Mouse (Mus musculus) gastrocnemius, adult 2 months (tissue): ENCODE results near the gene Sdc1. TPM values are rescaled to one million over a fixed set of nuclear protein-coding genes. Genes with fewer than 3 reads are reported as not detected.

ENCODE experiments used
- DNase-seq: peaks from one replicate; pipeline ENCODE4 v3.0.0; 2022
- H3K27ac ChIP-seq: fragments of 200-600 bp; 2 replicates; pipeline ENCODE4 v1.8.1; 2022; ENCODE audit warnings: mild to moderate bottlenecking
- H3K4me3 ChIP-seq: fragments of 200-600 bp; 2 replicates; pipeline ENCODE4 v1.8.1; 2022; ENCODE audit warnings: mild to moderate bottlenecking, moderate library complexity
- CTCF ChIP-seq: fragments of 200-600 bp; IDR thresholded peaks from 2 replicates; pipeline ENCODE4 v1.8.1; 2022; ENCODE audit warnings: antibody characterized with exemption, mild to moderate bottlenecking, moderate library complexity
- intact Hi-C: fragments of 180-260 bp; cut with DNase I; formaldehyde crosslinking; loops from one replicate; pipeline ENCODE4 v1.15.1; 2025
- total RNA-seq, 2 experiments: library from RNA; stranded (reverse); gene quantifications; 2 replicates each; pipeline ENCODE4 v1.2.3; 2021

Gene Sdc1
- total RNA-seq, 2 experiments from 2014 or later: 1.9 to 2.7 TPM

- intact Hi-C loops: loop anchor here (5.0 kb wide), 1 partner anchor 115 kb away; no protein-coding TSS in a partner anchor
- TF ChIP-seq CTCF: no peak
- Histone ChIP-seq H3K4me3 (peak overlapping the region; percentile 75), H3K27ac (peak overlapping the region; percentile 70)
- peak; percentile 43 for DNase-seq
Observed at GRCm38 (mm10) chr12:8771844-8772380, 789 bp downstream of the Sdc1 start.

- intact Hi-C loops: loop anchor here (5.0 kb wide), 1 partner anchor 115 kb away; no protein-coding TSS in a partner anchor
- no peak for TF ChIP-seq CTCF
- peak overlapping the region; percentile 70 for H3K27ac ChIP-seq
- H3K4me3 ChIP-seq: peak overlapping the region; percentile 75
- peak; percentile 61 for DNase-seq
Observed at GRCm38 (mm10) chr12:8772451-8773143, 1.5 kb downstream of the Sdc1 start.

DNA sequence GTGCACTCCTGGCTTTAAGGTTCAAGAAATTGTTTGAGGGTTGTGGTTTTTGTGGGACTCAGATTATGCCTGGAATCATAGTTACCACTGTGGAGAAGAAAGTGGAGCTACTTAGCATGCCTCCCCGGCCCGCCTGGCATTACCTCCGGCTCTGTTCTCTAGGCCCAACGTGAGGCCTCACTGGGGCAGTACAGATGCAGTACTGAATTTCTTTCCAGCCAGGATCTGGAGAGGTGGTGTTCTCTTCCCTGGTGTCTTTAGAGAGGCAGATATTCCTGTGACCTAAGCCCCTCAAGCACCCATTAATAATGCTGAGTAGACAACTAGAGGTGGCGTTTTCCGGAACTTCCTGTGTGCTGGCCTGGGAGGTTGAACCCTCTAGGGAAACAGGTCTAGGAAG lies 2.2 kb downstream of the Sdc1 start:
- H3K27ac ChIP-seq: peak overlapping the region; percentile 70
- intact Hi-C loops: loop anchor here (5.0 kb wide), 1 partner anchor 114 kb away; no protein-coding TSS in a partner anchor
- peak overlapping the region; percentile 75 for H3K4me3 ChIP-seq
- no peak for DNase-seq
- TF ChIP-seq CTCF: no peak

DNA sequence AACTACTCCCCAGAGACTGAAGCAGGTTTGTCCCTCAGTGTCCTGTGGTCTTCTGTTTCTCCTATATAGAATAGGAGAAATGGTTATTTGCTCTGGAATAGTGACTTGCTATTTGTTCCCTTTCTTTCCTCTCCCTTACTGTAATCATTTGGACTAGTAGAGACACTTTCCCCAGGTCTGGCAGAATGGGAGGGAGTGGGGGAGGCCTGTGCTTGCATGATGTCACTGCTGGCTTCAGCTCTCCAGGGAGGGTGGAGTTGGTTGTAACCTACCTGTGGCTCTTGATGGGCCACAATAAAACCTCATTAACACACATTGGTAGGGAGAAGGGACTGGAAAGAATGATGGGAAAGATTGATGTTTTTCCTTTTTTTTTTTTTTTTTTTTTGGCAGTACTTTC lies 3.1 kb downstream of the Sdc1 start:
- peak; percentile 13 for DNase-seq
- intact Hi-C loops: loop anchor here (5.0 kb wide), 1 partner anchor 113 kb away; no protein-coding TSS in a partner anchor
- TF ChIP-seq CTCF: no peak
- no peak overlapping the region for H3K4me3 ChIP-seq
- no peak overlapping the region for H3K27ac ChIP-seq

DNA sequence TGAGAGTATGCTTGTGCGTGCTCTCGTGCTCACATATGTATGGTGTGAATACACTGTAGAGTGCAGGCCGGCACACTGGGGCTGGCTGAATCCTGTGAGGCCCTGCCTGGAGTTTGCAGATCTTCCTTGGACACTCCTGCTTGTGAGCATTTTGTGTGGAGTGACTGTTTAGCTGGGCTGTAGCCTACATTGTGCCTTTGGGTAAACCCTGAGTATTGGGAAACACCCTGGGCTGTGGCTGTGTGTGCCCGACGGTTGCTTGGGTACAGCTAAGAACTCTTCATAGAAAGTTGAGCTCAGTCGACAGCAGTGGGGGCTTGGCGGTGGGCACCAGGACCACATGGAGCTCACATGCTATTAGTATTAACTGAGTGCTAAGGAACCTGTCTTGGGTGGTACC lies 5.1 kb downstream of the Sdc1 start:
- Histone ChIP-seq H3K4me3 (no peak overlapping the region), H3K27ac (no peak overlapping the region)
- no peak for TF ChIP-seq CTCF
- DNase-seq: no peak
- intact Hi-C loops: no loop called here

DNA sequence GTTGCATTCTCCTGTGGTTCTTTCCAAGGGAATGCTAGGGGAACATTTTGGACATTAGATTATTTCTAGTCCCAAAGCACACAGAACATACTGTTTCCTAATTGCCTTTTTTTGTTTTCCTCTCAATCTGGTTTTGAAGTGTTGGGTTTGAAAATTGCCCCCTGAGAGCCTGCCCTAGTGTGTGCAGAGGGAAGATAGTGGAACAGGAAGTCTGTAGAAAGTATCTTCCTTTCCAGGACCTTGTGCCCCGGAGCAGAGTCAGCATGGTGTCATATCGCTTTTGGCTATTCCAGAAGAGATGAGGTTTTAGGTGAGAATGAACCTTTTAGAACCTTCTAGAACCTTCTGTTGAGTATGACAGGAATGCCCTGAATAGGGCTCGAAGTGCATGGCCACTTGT lies 5.6 kb downstream of the Sdc1 start:
- DNase-seq: no peak
- TF ChIP-seq CTCF: no peak
- Histone ChIP-seq H3K27ac (no peak overlapping the region), H3K4me3 (no peak overlapping the region)
- intact Hi-C loops: no loop called here

DNA sequence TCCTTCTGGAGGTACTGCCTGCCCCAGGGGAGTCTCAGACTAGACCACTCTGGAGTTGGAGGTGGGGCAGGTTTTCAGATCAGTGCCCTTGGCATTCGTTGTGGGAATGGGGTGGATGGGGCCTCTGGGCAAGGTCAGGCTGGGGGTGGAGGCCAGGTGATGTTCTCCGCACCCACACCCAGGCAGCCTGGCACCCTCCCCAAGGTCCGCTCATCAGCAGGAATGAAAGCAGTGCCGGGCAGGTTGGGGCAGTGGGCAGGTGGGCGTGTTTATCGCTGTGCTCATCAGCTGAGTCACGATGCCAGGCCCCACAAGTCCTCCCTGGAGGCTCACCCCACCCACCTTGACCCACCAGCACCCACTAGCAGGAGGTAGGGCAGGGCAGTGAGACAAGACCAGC lies 7.0 kb downstream of the Sdc1 start:
- no peak overlapping the region for H3K27ac ChIP-seq
- no peak overlapping the region for H3K4me3 ChIP-seq
- DNase-seq: peak; percentile 17
- TF ChIP-seq CTCF: no peak
- intact Hi-C loops: no loop called here

DNA sequence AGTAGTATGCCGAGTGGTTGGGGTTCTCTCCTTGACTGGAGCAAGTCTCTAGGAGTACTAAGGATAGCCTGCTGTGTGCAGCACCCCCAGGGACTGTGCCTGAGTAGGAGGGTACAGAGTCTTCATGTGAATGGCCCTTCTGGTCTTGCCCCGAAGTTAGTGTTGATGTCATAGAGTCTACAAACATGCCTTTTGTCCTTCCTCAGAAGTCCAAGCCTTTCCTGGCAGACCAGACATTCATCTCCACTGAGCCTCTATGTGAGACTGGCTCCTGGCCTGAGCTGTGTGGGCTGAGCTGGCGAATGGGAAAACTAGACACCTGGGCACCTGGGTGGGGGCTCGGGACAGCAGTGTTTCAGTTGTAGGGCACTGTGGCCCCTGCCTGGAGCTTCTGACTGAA lies 8.7 kb downstream of the Sdc1 start:
- no peak overlapping the region for H3K27ac ChIP-seq
- DNase-seq: no peak
- no peak overlapping the region for H3K4me3 ChIP-seq
- intact Hi-C loops: no loop called here
- no peak for TF ChIP-seq CTCF

DNA sequence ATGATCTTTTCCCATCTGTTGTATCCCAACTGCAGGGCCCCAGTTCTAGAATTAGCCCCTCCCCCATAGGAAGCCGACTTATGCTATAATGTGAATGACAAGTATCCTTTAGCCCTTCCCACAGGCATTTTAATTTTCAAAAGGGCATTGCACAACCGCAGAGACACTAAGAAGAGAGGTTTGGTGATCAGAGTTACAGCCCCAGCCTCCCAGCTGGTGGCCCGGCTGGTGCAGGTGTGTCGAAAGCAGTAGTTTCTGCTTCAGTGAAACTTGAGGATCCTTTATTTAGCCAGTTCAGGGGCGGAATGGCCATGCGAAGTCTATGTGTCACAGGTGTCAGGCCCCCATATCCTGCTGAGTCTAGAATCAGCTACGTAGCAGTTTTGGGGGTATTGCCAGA lies 10.0 kb downstream of the Sdc1 start:
- no peak for TF ChIP-seq CTCF
- intact Hi-C loops: no loop called here
- H3K27ac ChIP-seq: no peak overlapping the region
- DNase-seq: no peak
- no peak overlapping the region for H3K4me3 ChIP-seq

GRCm38 (mm10) chr12:8781681-8782378 lies 10.7 kb downstream of the Sdc1 start:
- H3K27ac ChIP-seq: peak overlapping the region; percentile 16; the same call in 1 of the 2 replicates
- intact Hi-C loops: no loop called here
- no peak for TF ChIP-seq CTCF
- peak; percentile 90 for DNase-seq
- H3K4me3 ChIP-seq: no peak overlapping the region

DNA sequence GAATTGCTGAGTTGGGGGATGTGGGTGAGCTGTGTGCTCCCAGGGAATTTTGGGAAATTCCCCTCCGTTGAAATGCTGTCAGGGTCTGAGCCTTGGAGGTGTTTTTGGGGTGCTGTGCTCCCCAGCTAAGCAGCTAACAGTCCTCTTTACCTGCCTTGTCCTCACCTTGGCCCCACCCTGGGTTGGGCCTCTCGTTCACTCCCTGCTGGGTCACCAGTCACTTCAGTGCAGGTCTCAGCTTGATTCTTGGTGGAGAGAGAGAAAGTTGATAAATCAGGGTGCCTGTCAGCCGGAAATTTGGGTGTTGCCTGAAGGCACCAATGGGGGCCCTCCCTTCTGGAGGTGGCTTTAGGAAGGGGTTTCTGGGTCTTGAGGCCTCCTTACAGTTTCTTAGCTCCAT lies 11.4 kb downstream of the Sdc1 start:
- intact Hi-C loops: no loop called here
- Histone ChIP-seq H3K4me3 (no peak overlapping the region), H3K27ac (peak overlapping the region; percentile 16; the same call in 1 of the 2 replicates)
- DNase-seq: no peak
- no peak for TF ChIP-seq CTCF

GRCm38 (mm10) chr12:8784189-8784588 lies 13.1 kb downstream of the Sdc1 start:
- no peak for DNase-seq
- Histone ChIP-seq H3K4me3 (no peak overlapping the region), H3K27ac (no peak overlapping the region)
- intact Hi-C loops: no loop called here
- TF ChIP-seq CTCF: no peak

DNA sequence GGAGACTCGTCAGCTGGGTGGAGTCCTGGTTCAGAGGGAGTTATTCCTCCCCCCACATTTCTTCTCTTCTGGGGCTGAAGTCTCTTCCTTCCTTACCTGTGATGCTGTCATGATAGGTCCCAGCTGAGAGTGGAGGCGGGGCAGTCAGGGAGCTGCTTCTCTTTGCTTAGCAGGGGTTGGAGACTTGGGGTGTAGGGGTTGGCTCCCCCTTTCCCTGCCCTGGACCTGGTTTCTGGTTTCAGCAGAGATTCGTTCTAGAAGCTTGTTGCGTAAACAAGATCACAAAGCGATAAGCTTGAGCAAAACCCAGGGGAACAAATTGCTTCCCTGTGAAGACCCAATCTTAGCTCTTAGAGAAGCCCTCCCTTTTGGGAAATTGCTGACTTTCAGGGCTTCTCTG lies 15.4 kb downstream of the Sdc1 start:
- no peak for TF ChIP-seq CTCF
- no peak overlapping the region for H3K4me3 ChIP-seq
- H3K27ac ChIP-seq: no peak overlapping the region
- intact Hi-C loops: no loop called here
- no peak for DNase-seq
